18 mouse cellular contexts compared by ENCODE assay signal in the genomic region with DNA sequence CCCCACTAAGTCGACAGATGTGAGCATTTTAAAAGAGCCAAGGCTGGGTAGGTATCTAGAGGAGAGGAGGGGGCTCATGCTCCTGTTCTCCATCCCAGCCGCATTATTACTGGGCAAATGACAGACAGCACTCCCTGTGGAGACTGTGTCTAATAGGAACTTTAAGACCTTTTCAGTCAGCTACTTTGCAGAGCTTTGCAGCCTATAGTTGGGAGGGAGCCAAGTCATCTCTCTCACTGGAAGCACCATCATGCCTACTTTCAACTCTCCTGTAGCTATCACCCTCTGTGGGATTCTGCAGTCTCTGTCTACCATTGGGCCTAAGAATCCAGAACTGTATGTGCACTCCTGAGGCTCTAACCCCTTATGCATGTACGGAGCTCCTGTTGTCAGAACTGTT. TPM values are rescaled to one million over a fixed set of nuclear protein-coding genes. Genes with fewer than 3 reads are reported as not detected.
DNase-seq lines count a peak whose midpoint lies in the region; ATAC-seq and TF ChIP-seq lines count a peak whose summit lies in the region.
"Had no signal": no experiment of that assay in that cellular context is flagged by ENCODE, and none has a peak within 500 bp of the region (broad histone marks: within the 10 kb centered on the region; RNA-seq: fewer than 3 reads in every experiment).

No protein-coding gene starts in this region.

- TF ChIP-seq CTCF in layer of hippocampus, adult 2 months (conservative IDR thresholded peaks at IDR 0.05) = no peak

- no peak overlapping the region for H3K9ac ChIP-seq in forebrain, embryonic 13.5 days
- H3K9ac ChIP-seq in hindbrain, embryonic 16.5 days (ENCODE audit: low read depth, low read length) = no peak overlapping the region
- H3K9ac ChIP-seq in neural tube, embryonic 12.5 days = no peak overlapping the region
- H3K9ac ChIP-seq: embryonic facial prominence, embryonic 12.5 days; heart, embryonic 12.5 days; limb, embryonic 13.5 days; liver, embryonic 14.5 days had no signal

- no peak for DNase-seq in layer of hippocampus, adult 2 months (ENCODE audit: low spot score in 2 of 2)
- no peak for DNase-seq in layer of hippocampus, adult 9-10 months (ENCODE audit: low spot score)
- no peak for DNase-seq in spleen, postnatal 14 days (ENCODE audit: low spot score in 2 of 2)
- DNase-seq in testis, postnatal 10 days (ENCODE audit: low spot score) = no peak
- no peak for DNase-seq in heart, postnatal 4 days
- DNase-seq: kidney, postnatal 14 days; layer of hippocampus, adult 9-11 months; right cerebral cortex, postnatal 25 days; thymus, postnatal 36 days had no signal

- H3K4me1 ChIP-seq in forebrain, embryonic 13.5 days = peaks cover 62% of the 10 kb centered on the region
- H3K4me1 ChIP-seq in hindbrain, embryonic 16.5 days (ENCODE audit: control insufficient read depth, insufficient read depth, low read depth, low read length) = peaks cover 55% of the 10 kb centered on the region
- H3K4me1 ChIP-seq in neural tube, embryonic 12.5 days = peaks cover 53% of the 10 kb centered on the region
- H3K4me1 ChIP-seq: embryonic facial prominence, embryonic 12.5 days had no signal

- peak overlapping the region; percentile 73; the same call in 1 of the 2 replicates for H3K4me3 ChIP-seq in layer of hippocampus, adult 2 months
- H3K4me3 ChIP-seq in forebrain, embryonic 13.5 days = no peak overlapping the region
- H3K4me3 ChIP-seq in hindbrain, embryonic 16.5 days (ENCODE audit: low read length) = no peak overlapping the region
- no peak overlapping the region for H3K4me3 ChIP-seq in neural tube, embryonic 12.5 days
- H3K4me3 ChIP-seq: embryonic facial prominence, embryonic 12.5 days; heart, embryonic 12.5 days; limb, embryonic 13.5 days had no signal

- H3K9me3 ChIP-seq in forebrain, embryonic 13.5 days (replicated peaks) = no peaks in the 10 kb centered on the region
- no peaks in the 10 kb centered on the region for H3K9me3 ChIP-seq in hindbrain, embryonic 16.5 days (ENCODE audit: control insufficient read depth, low read length)
- H3K9me3 ChIP-seq in neural tube, embryonic 12.5 days = no peaks in the 10 kb centered on the region
- H3K9me3 ChIP-seq: embryonic facial prominence, embryonic 12.5 days; heart, embryonic 12.5 days; limb, embryonic 13.5 days had no signal

- H3K36me3 ChIP-seq in forebrain, embryonic 13.5 days (ENCODE audit: poor library complexity, severe bottlenecking) = peaks cover 22% of the 10 kb centered on the region; the same call in 1 of the 2 replicates
- no peaks in the 10 kb centered on the region for H3K36me3 ChIP-seq in hindbrain, embryonic 16.5 days (ENCODE audit: control insufficient read depth, insufficient read depth, low read length)
- peaks cover 5% of the 10 kb centered on the region; the same call in 1 of the 2 replicates for H3K36me3 ChIP-seq in neural tube, embryonic 12.5 days
- H3K36me3 ChIP-seq: embryonic facial prominence, embryonic 12.5 days; heart, embryonic 12.5 days had no signal

- 0 out of 2 replicates have a peak, but pooled peaks have one; percentile 9 for ATAC-seq in forebrain, embryonic 13.5 days
- ATAC-seq in hindbrain, embryonic 16.5 days = no peak
- ATAC-seq in neural tube, embryonic 12.5 days (ENCODE audit: low FRiP score, low read depth) = peak; percentile 27; the same call in 1 of the 2 replicates
- ATAC-seq: intestine, postnatal 0 days had no signal

- peak overlapping the region; percentile 100; the same call in 1 of the 2 replicates for H3K27ac ChIP-seq in layer of hippocampus, adult 2 months
- H3K27ac ChIP-seq in forebrain, embryonic 13.5 days = no peak overlapping the region
- H3K27ac ChIP-seq in hindbrain, embryonic 16.5 days (ENCODE audit: low read depth, low read length) = no peak overlapping the region
- no peak overlapping the region for H3K27ac ChIP-seq in neural tube, embryonic 12.5 days
- H3K27ac ChIP-seq: embryonic facial prominence, embryonic 12.5 days; limb, embryonic 13.5 days; liver, embryonic 14.5 days had no signal

- no peaks in the 10 kb centered on the region for H3K27me3 ChIP-seq in forebrain, embryonic 13.5 days
- H3K27me3 ChIP-seq in hindbrain, embryonic 16.5 days (replicated peaks; ENCODE audit: control insufficient read depth, insufficient read depth, low read length) = no peaks in the 10 kb centered on the region
- peaks cover 9% of the 10 kb centered on the region; the same call in 1 of the 2 replicates for H3K27me3 ChIP-seq in neural tube, embryonic 12.5 days (replicated peaks)

- peak overlapping the region; percentile 8; the same call in 1 of the 2 replicates for H3K4me2 ChIP-seq in forebrain, embryonic 13.5 days
- H3K4me2 ChIP-seq in hindbrain, embryonic 16.5 days (ENCODE audit: low read length) = peak overlapping the region; percentile 69
- peak overlapping the region; percentile 97 for H3K4me2 ChIP-seq in neural tube, embryonic 12.5 days (replicated peaks)
- H3K4me2 ChIP-seq: embryonic facial prominence, embryonic 12.5 days; heart, embryonic 12.5 days; limb, embryonic 13.5 days had no signal

- 52% methylated on average over 3 of the region's 3 CpGs for whole genome bisulfite sequencing in forebrain, embryonic 13.5 days
- WGBS in hindbrain, embryonic 16.5 days = 43% methylated on average over 3 of the region's 3 CpGs
- WGBS in neural tube, embryonic 12.5 days = 56% methylated on average over 3 of the region's 3 CpGs

RNA-seq across cellular contexts. Expression of a gene that starts 5.7 kb away (rescaled TPM):
- total RNA-seq in layer of hippocampus, adult 2 months (2021) = 10 to 100 TPM; 96.2 to 98.8 TPM
- 3.8 and 4.3 TPM in 2 replicates for polyA plus RNA-seq in forebrain, embryonic 13.5 days (2015; fragmentation: Nextera tagmentation; extraction: Ambion mirVana)
- polyA plus RNA-seq in hindbrain, embryonic 16.5 days (2015; fragmentation: Nextera tagmentation; extraction: Ambion mirVana) = 7.2 and 7.4 TPM in 2 replicates
- polyA plus RNA-seq in neural tube, embryonic 12.5 days (2016; fragmentation: Nextera tagmentation; extraction: Ambion mirVana) = 6.5 and 6.9 TPM in 2 replicates
- total RNA-seq in heart, postnatal 4 days (2021) = 1 to 10 TPM; 1.2 to 1.6 TPM
- total RNA-seq: granulocyte monocyte progenitor cell, adult 5-6 weeks had no signal

Comparison
In these comparisons a context has a peak if more than half of its experiments do, and no peak if none do; other contexts are left out.
1. H3K4me2 ChIP-seq: peak in every context shown above with its lines; median percentile 97 in neural tube, embryonic 12.5 days; 69 in hindbrain, embryonic 16.5 days; 8 in forebrain, embryonic 13.5 days.